Mouse (Mus musculus): ENCODE measurements around the gene Esrrg. TPM values are rescaled to one million over a fixed set of nuclear protein-coding genes. Genes with fewer than 3 reads are reported as not detected.
A peak's percentile ranks its signal among the peaks of the same experiment; 100 is the strongest.

The Esrrg gene
- polyA plus RNA-seq, 1 experiment from 2014 or later = 34.5 TPM

GRCm38 (mm10) chr1:187660963-187661362 is 52.4 kb downstream of the Esrrg start:
- no peak overlapping the region for H3K9ac ChIP-seq (replicated peaks; ENCODE audit: low read length)
- H3K4me3 ChIP-seq (replicated peaks; ENCODE audit: low read depth, low read length) = no peak overlapping the region
- no peak overlapping the region for H3K4me2 ChIP-seq (ENCODE audit: low read length)
- WGBS = 63% methylated on average over 9 of the region's 9 CpGs
- ATAC-seq (ENCODE audit: low FRiP score, low TSS enrichment) (no peak), DNase-seq (peak; percentile 35)
- H3K4me1 ChIP-seq (ENCODE audit: control insufficient read depth, insufficient read depth, low read length) = peaks cover 9% of the 10 kb centered on the region; the same call in 1 of the 2 replicates
- H3K27ac ChIP-seq (replicated peaks; ENCODE audit: low read depth, low read length) = no peak overlapping the region
- no peaks in the 10 kb centered on the region for H3K27me3 ChIP-seq (ENCODE audit: control insufficient read depth, insufficient read depth, low read length)
- H3K36me3 ChIP-seq (ENCODE audit: control insufficient read depth, insufficient read depth, low read length) = no peaks in the 10 kb centered on the region
- no peaks in the 10 kb centered on the region for H3K9me3 ChIP-seq (ENCODE audit: control insufficient read depth, low read length)

GRCm38 (mm10) chr1:187662083-187662609 is 53.6 kb downstream of the Esrrg start:
- 46% methylated on average over 12 of the region's 12 CpGs for WGBS

GRCm38 (mm10) chr1:187663376-187663775 is 54.8 kb downstream of the Esrrg start:
- 19% methylated on average over 6 of the region's 6 CpGs for WGBS
- no peak for ATAC-seq (ENCODE audit: low FRiP score, low TSS enrichment)
- H3K36me3 ChIP-seq (ENCODE audit: control insufficient read depth, insufficient read depth, low read length) = no peaks in the 10 kb centered on the region
- peaks cover 9% of the 10 kb centered on the region; the same call in 1 of the 2 replicates for H3K4me1 ChIP-seq (ENCODE audit: control insufficient read depth, insufficient read depth, low read length)
- H3K27ac ChIP-seq (replicated peaks; ENCODE audit: low read depth, low read length) = no peak overlapping the region
- H3K4me3 ChIP-seq (replicated peaks; ENCODE audit: low read depth, low read length) = no peak overlapping the region
- peak; percentile 51 for DNase-seq
- no peak overlapping the region for H3K4me2 ChIP-seq (ENCODE audit: low read length)
- H3K27me3 ChIP-seq (ENCODE audit: control insufficient read depth, insufficient read depth, low read length) = no peaks in the 10 kb centered on the region
- no peak overlapping the region for H3K9ac ChIP-seq (replicated peaks; ENCODE audit: low read length)
- H3K9me3 ChIP-seq (ENCODE audit: control insufficient read depth, low read length) = no peaks in the 10 kb centered on the region

More at GRCm38 (mm10) chr1:187662083-187662609, 53.6 kb downstream of the Esrrg start:
- Histone ChIP-seq H3K4me1 (ENCODE audit: control insufficient read depth, insufficient read depth, low read length) (peaks cover 9% of the 10 kb centered on the region; the same call in 1 of the 2 replicates), H3K4me2 (ENCODE audit: low read length) (no peak overlapping the region), H3K36me3 (ENCODE audit: control insufficient read depth, insufficient read depth, low read length) (no peaks in the 10 kb centered on the region), H3K9ac (replicated peaks; ENCODE audit: low read length) (no peak overlapping the region), H3K4me3 (replicated peaks; ENCODE audit: low read depth, low read length) (no peak overlapping the region), H3K27ac (replicated peaks; ENCODE audit: low read depth, low read length) (no peak overlapping the region), H3K9me3 (ENCODE audit: control insufficient read depth, low read length) (no peaks in the 10 kb centered on the region), H3K27me3 (ENCODE audit: control insufficient read depth, insufficient read depth, low read length) (no peaks in the 10 kb centered on the region)
- no peak for ATAC-seq (ENCODE audit: low FRiP score, low TSS enrichment)
- no peak for DNase-seq

- Histone ChIP-seq H3K27ac (replicated peaks; ENCODE audit: low read depth, low read length) (no peak overlapping the region), H3K9me3 (ENCODE audit: control insufficient read depth, low read length) (no peaks in the 10 kb centered on the region), H3K4me3 (replicated peaks; ENCODE audit: low read depth, low read length) (no peak overlapping the region), H3K27me3 (ENCODE audit: control insufficient read depth, insufficient read depth, low read length) (no peaks in the 10 kb centered on the region), H3K36me3 (ENCODE audit: control insufficient read depth, insufficient read depth, low read length) (no peaks in the 10 kb centered on the region), H3K4me2 (ENCODE audit: low read length) (no peak overlapping the region), H3K4me1 (ENCODE audit: control insufficient read depth, insufficient read depth, low read length) (peaks cover 9% of the 10 kb centered on the region; the same call in 1 of the 2 replicates), H3K9ac (replicated peaks; ENCODE audit: low read length) (no peak overlapping the region)
- ATAC-seq (ENCODE audit: low FRiP score, low TSS enrichment) = no peak
- WGBS = 92% methylated on average over 7 of the region's 7 CpGs
- no peak for DNase-seq
These were observed 55.7 kb downstream of the Esrrg start for GRCm38 (mm10) chr1:187664261-187664660.

- H3K4me2 ChIP-seq (ENCODE audit: low read length) = no peak overlapping the region
- DNase-seq (no peak), ATAC-seq (ENCODE audit: low FRiP score, low TSS enrichment) (no peak)
- H3K36me3 ChIP-seq (ENCODE audit: control insufficient read depth, insufficient read depth, low read length) = no peaks in the 10 kb centered on the region
- H3K9ac ChIP-seq (replicated peaks; ENCODE audit: low read length) = no peak overlapping the region
- H3K4me1 ChIP-seq (ENCODE audit: control insufficient read depth, insufficient read depth, low read length) = peaks cover 9% of the 10 kb centered on the region; the same call in 1 of the 2 replicates
- no peaks in the 10 kb centered on the region for H3K9me3 ChIP-seq (ENCODE audit: control insufficient read depth, low read length)
- H3K4me3 ChIP-seq (replicated peaks; ENCODE audit: low read depth, low read length) = no peak overlapping the region
- H3K27me3 ChIP-seq (ENCODE audit: control insufficient read depth, insufficient read depth, low read length) = no peaks in the 10 kb centered on the region
- WGBS = 28% methylated on average over 10 of the region's 10 CpGs
- H3K27ac ChIP-seq (replicated peaks; ENCODE audit: low read depth, low read length) = no peak overlapping the region
These were observed 57.5 kb downstream of the Esrrg start for GRCm38 (mm10) chr1:187665901-187666600.

GRCm38 (mm10) chr1:187669746-187670145 is 61.2 kb downstream of the Esrrg start:
- no peak overlapping the region for H3K9ac ChIP-seq (replicated peaks; ENCODE audit: low read length)
- no peak overlapping the region for H3K4me2 ChIP-seq (ENCODE audit: low read length)
- no peaks in the 10 kb centered on the region for H3K27me3 ChIP-seq (ENCODE audit: control insufficient read depth, insufficient read depth, low read length)
- DNase-seq = no peak
- no peak for ATAC-seq (ENCODE audit: low FRiP score, low TSS enrichment)
- no peak overlapping the region for H3K27ac ChIP-seq (replicated peaks; ENCODE audit: low read depth, low read length)
- WGBS = 94% methylated on average over 6 of the region's 6 CpGs
- H3K9me3 ChIP-seq (ENCODE audit: control insufficient read depth, low read length) = no peaks in the 10 kb centered on the region
- no peak overlapping the region for H3K4me3 ChIP-seq (replicated peaks; ENCODE audit: low read depth, low read length)
- H3K4me1 ChIP-seq (ENCODE audit: control insufficient read depth, insufficient read depth, low read length) = no peaks in the 10 kb centered on the region
- no peaks in the 10 kb centered on the region for H3K36me3 ChIP-seq (ENCODE audit: control insufficient read depth, insufficient read depth, low read length)

GRCm38 (mm10) chr1:187672446-187672845 is 63.9 kb downstream of the Esrrg start:
- no peak for ATAC-seq (ENCODE audit: low FRiP score, low TSS enrichment)
- Histone ChIP-seq H3K4me2 (ENCODE audit: low read length) (no peak overlapping the region), H3K36me3 (ENCODE audit: control insufficient read depth, insufficient read depth, low read length) (no peaks in the 10 kb centered on the region), H3K9ac (replicated peaks; ENCODE audit: low read length) (no peak overlapping the region), H3K9me3 (ENCODE audit: control insufficient read depth, low read length) (no peaks in the 10 kb centered on the region), H3K4me1 (ENCODE audit: control insufficient read depth, insufficient read depth, low read length) (no peaks in the 10 kb centered on the region), H3K27ac (replicated peaks; ENCODE audit: low read depth, low read length) (no peak overlapping the region), H3K27me3 (ENCODE audit: control insufficient read depth, insufficient read depth, low read length) (no peaks in the 10 kb centered on the region), H3K4me3 (replicated peaks; ENCODE audit: low read depth, low read length) (no peak overlapping the region)
- 77% methylated on average over 5 of the region's 5 CpGs for WGBS
- DNase-seq = no peak

- Histone ChIP-seq H3K27ac (replicated peaks; ENCODE audit: low read depth, low read length) (no peak overlapping the region), H3K27me3 (ENCODE audit: control insufficient read depth, insufficient read depth, low read length) (no peaks in the 10 kb centered on the region), H3K36me3 (ENCODE audit: control insufficient read depth, insufficient read depth, low read length) (no peaks in the 10 kb centered on the region), H3K4me2 (ENCODE audit: low read length) (no peak overlapping the region), H3K9me3 (ENCODE audit: control insufficient read depth, low read length) (no peaks in the 10 kb centered on the region), H3K4me3 (replicated peaks; ENCODE audit: low read depth, low read length) (no peak overlapping the region), H3K4me1 (ENCODE audit: control insufficient read depth, insufficient read depth, low read length) (no peaks in the 10 kb centered on the region), H3K9ac (replicated peaks; ENCODE audit: low read length) (no peak overlapping the region)
- ATAC-seq (ENCODE audit: low FRiP score, low TSS enrichment) = no peak
- 78% methylated on average over 10 of the region's 10 CpGs for WGBS
- DNase-seq = no peak
These were observed 66.2 kb downstream of the Esrrg start for GRCm38 (mm10) chr1:187674771-187675186.

- no peak overlapping the region for H3K4me2 ChIP-seq (ENCODE audit: low read length)
- no peaks in the 10 kb centered on the region for H3K27me3 ChIP-seq (ENCODE audit: control insufficient read depth, insufficient read depth, low read length)
- no peak overlapping the region for H3K4me3 ChIP-seq (replicated peaks; ENCODE audit: low read depth, low read length)
- 79% methylated on average over 10 of the region's 10 CpGs for WGBS
- no peak for DNase-seq
- no peaks in the 10 kb centered on the region for H3K36me3 ChIP-seq (ENCODE audit: control insufficient read depth, insufficient read depth, low read length)
- ATAC-seq (ENCODE audit: low FRiP score, low TSS enrichment) = no peak
- no peaks in the 10 kb centered on the region for H3K4me1 ChIP-seq (ENCODE audit: control insufficient read depth, insufficient read depth, low read length)
- no peak overlapping the region for H3K27ac ChIP-seq (replicated peaks; ENCODE audit: low read depth, low read length)
- no peak overlapping the region for H3K9ac ChIP-seq (replicated peaks; ENCODE audit: low read length)
- peaks cover 2% of the 10 kb centered on the region; the same call in 1 of the 2 replicates for H3K9me3 ChIP-seq (ENCODE audit: control insufficient read depth, low read length)
These were observed 68.0 kb downstream of the Esrrg start for GRCm38 (mm10) chr1:187676626-187677025.
